Mouse (Mus musculus) brain, embryonic 14.5 days (tissue): ENCODE results near the gene Zmiz2.

Experiments
- CTCF ChIP-seq: fragments of 200-500 bp; IDR thresholded peaks from 2 replicates; pipeline ENCODE4 v1.5.1; 2012; ENCODE audit warnings: inconsistent platforms, mild to moderate bottlenecking, moderate library complexity, borderline replicate concordance; ENCODE audit not compliant: insufficient read depth, insufficient read length; ENCODE audit errors: extremely low read depth
- POLR2A ChIP-seq: fragments of 200-500 bp; IDR thresholded peaks from 2 replicates; pipeline ENCODE4 v1.6.1; 2012; ENCODE audit warnings: mild to moderate bottlenecking, inconsistent platforms, borderline replicate concordance; ENCODE audit not compliant: poor library complexity, insufficient read depth, insufficient read length, severe bottlenecking; ENCODE audit errors: extremely low read depth

- TF ChIP-seq CTCF: no peak
- TF ChIP-seq POLR2A: no peak
Measured at GRCm38 (mm10) chr11:6405591-6406081, 16.8 kb downstream of the Zmiz2 start.
